ENCODE assay signal across 20 mouse cellular contexts in the genomic region with DNA sequence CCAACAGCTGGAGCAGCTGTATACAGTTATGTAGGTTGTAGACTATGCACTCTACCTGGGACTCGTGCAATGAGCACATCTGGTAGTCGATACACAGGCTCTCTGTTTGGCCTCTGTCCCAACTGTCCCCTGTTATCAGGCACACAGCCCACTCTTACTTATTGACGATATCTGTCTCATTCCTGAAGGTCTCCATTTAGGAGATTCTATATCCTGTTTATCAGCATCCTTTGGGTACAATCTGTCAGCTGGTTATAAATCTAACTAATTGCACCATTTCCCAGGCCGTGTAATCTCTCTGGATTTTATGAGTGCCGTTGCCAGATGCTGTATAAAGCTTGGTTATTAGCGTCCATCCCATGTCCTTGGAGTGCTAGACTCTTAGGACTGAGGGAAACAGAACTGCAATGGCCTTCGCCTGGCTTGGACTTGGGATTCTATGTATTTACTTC. TPM values are rescaled to one million over a fixed set of nuclear protein-coding genes. Genes with fewer than 3 reads are reported as not detected.
DNase-seq lines count a peak whose midpoint lies in the region; ATAC-seq and TF ChIP-seq lines count a peak whose summit lies in the region.
"Had no signal": no experiment of that assay in that cellular context is flagged by ENCODE, and none has a peak within 500 bp of the region (broad histone marks: within the 10 kb centered on the region; RNA-seq: fewer than 3 reads in every experiment).

No protein-coding gene starts in this region.

- ATAC-seq in kidney, postnatal 0 days (replicated peaks; ENCODE audit: low FRiP score, low read depth), result no peak
- no peak for ATAC-seq in kidney, embryonic 15.5 days (replicated peaks; ENCODE audit: low FRiP score)
- ATAC-seq in neural tube, embryonic 12.5 days (ENCODE audit: low FRiP score, low read depth), result 0 out of 2 replicates have a peak, but pooled peaks have one; percentile 17
- ATAC-seq in limb, embryonic 13.5 days (ENCODE audit: low FRiP score, low read depth), result peak; percentile 81
- no peak for ATAC-seq in neural tube, embryonic 15.5 days (ENCODE audit: low FRiP score)
- no peak for ATAC-seq in activated CD4-positive, CD25-positive, alpha-beta regulatory T cell, adult 4 months
- ATAC-seq: CD4-positive, CD25-positive, alpha-beta regulatory T cell, adult 4 months; forebrain, embryonic 15.5 days; midbrain, embryonic 13.5 days had no signal

- H3K4me1 ChIP-seq in kidney, postnatal 0 days (replicated peaks; ENCODE audit: insufficient read depth, low read length), result no peaks in the 10 kb centered on the region
- no peaks in the 10 kb centered on the region for H3K4me1 ChIP-seq in kidney, embryonic 15.5 days
- no peaks in the 10 kb centered on the region for H3K4me1 ChIP-seq in neural tube, embryonic 12.5 days
- peaks cover 16% of the 10 kb centered on the region; the same call in 1 of the 2 replicates for H3K4me1 ChIP-seq in limb, embryonic 13.5 days
- H3K4me1 ChIP-seq in neural tube, embryonic 15.5 days, result peaks cover 15% of the 10 kb centered on the region
- H3K4me1 ChIP-seq: forebrain, embryonic 15.5 days; midbrain, embryonic 13.5 days had no signal

- H3K4me2 ChIP-seq in kidney, postnatal 0 days (ENCODE audit: low read length), result no peak overlapping the region
- H3K4me2 ChIP-seq in kidney, embryonic 15.5 days, result no peak overlapping the region
- no peak overlapping the region for H3K4me2 ChIP-seq in neural tube, embryonic 12.5 days (replicated peaks)
- H3K4me2 ChIP-seq in limb, embryonic 13.5 days (replicated peaks), result no peak overlapping the region
- no peak overlapping the region for H3K4me2 ChIP-seq in neural tube, embryonic 15.5 days
- H3K4me2 ChIP-seq: forebrain, embryonic 15.5 days; hindbrain, embryonic 15.5 days; limb, embryonic 15.5 days; midbrain, embryonic 13.5 days had no signal

- peak; percentile 49 for DNase-seq in kidney, postnatal 0 days (ENCODE audit: low spot score)
- DNase-seq in neural tube, embryonic 10.5 days (ENCODE audit: extremely low spot score, low spot score), result no peak
- DNase-seq in layer of hippocampus, adult 9-11 months, result no peak
- DNase-seq: cerebellum, adult 8-10 months; heart, adult 2 months; heart, postnatal 10 days; thymus, postnatal 25 days had no signal

- WGBS in kidney, postnatal 0 days, result 41% methylated on average over 7 of the region's 7 CpGs
- WGBS in kidney, embryonic 15.5 days, result 44% methylated on average over 7 of the region's 7 CpGs
- WGBS in neural tube, embryonic 12.5 days, result 57% methylated on average over 7 of the region's 7 CpGs
- WGBS in limb, embryonic 13.5 days, result 20% methylated on average over 7 of the region's 7 CpGs
- WGBS in neural tube, embryonic 15.5 days, result 25% methylated on average over 7 of the region's 7 CpGs

- no peaks in the 10 kb centered on the region for H3K27me3 ChIP-seq in kidney, postnatal 0 days (ENCODE audit: insufficient read depth, low read length)
- no peaks in the 10 kb centered on the region for H3K27me3 ChIP-seq in kidney, embryonic 15.5 days
- H3K27me3 ChIP-seq in neural tube, embryonic 12.5 days (replicated peaks), result no peaks in the 10 kb centered on the region
- no peaks in the 10 kb centered on the region for H3K27me3 ChIP-seq in limb, embryonic 13.5 days
- no peaks in the 10 kb centered on the region for H3K27me3 ChIP-seq in neural tube, embryonic 15.5 days (replicated peaks)
- H3K27me3 ChIP-seq: forebrain, embryonic 15.5 days; hindbrain, embryonic 15.5 days; limb, embryonic 15.5 days; midbrain, embryonic 13.5 days had no signal

- H3K27ac ChIP-seq in kidney, postnatal 0 days, result no peak overlapping the region
- no peak overlapping the region for H3K27ac ChIP-seq in kidney, embryonic 15.5 days
- no peak overlapping the region for H3K27ac ChIP-seq in neural tube, embryonic 12.5 days
- no peak overlapping the region for H3K27ac ChIP-seq in limb, embryonic 13.5 days
- peak overlapping the region; percentile 14; the same call in 1 of the 2 replicates for H3K27ac ChIP-seq in neural tube, embryonic 15.5 days (replicated peaks)
- H3K27ac ChIP-seq: forebrain, embryonic 15.5 days; heart, adult 2 months; hindbrain, embryonic 15.5 days; left cerebral cortex, adult 2 months; limb, embryonic 15.5 days; macrophage; midbrain, embryonic 13.5 days had no signal

- no peaks in the 10 kb centered on the region for H3K36me3 ChIP-seq in kidney, postnatal 0 days (ENCODE audit: insufficient read depth, low read length)
- no peaks in the 10 kb centered on the region for H3K36me3 ChIP-seq in kidney, embryonic 15.5 days
- H3K36me3 ChIP-seq in neural tube, embryonic 12.5 days, result no peaks in the 10 kb centered on the region
- no peaks in the 10 kb centered on the region for H3K36me3 ChIP-seq in limb, embryonic 13.5 days
- H3K36me3 ChIP-seq in neural tube, embryonic 15.5 days, result no peaks in the 10 kb centered on the region
- H3K36me3 ChIP-seq: forebrain, embryonic 15.5 days; hindbrain, embryonic 15.5 days; limb, embryonic 15.5 days; midbrain, embryonic 13.5 days had no signal

- TF ChIP-seq CTCF in kidney, postnatal 0 days (IDR thresholded peaks at IDR 0.05; ENCODE audit: low read depth), result no peak

- H3K9me3 ChIP-seq in kidney, postnatal 0 days (replicated peaks; ENCODE audit: low read length), result no peaks in the 10 kb centered on the region
- H3K9me3 ChIP-seq in kidney, embryonic 15.5 days (replicated peaks), result no peaks in the 10 kb centered on the region
- H3K9me3 ChIP-seq in neural tube, embryonic 12.5 days, result no peaks in the 10 kb centered on the region
- H3K9me3 ChIP-seq in limb, embryonic 13.5 days, result no peaks in the 10 kb centered on the region
- H3K9me3 ChIP-seq in neural tube, embryonic 15.5 days (replicated peaks), result no peaks in the 10 kb centered on the region
- H3K9me3 ChIP-seq: forebrain, embryonic 15.5 days; hindbrain, embryonic 15.5 days; limb, embryonic 15.5 days; midbrain, embryonic 13.5 days had no signal

- H3K9ac ChIP-seq in kidney, postnatal 0 days (ENCODE audit: low read depth, low read length), result no peak overlapping the region
- no peak overlapping the region for H3K9ac ChIP-seq in kidney, embryonic 15.5 days
- H3K9ac ChIP-seq in neural tube, embryonic 12.5 days, result no peak overlapping the region
- H3K9ac ChIP-seq in limb, embryonic 13.5 days, result no peak overlapping the region
- H3K9ac ChIP-seq in neural tube, embryonic 15.5 days (replicated peaks), result no peak overlapping the region
- H3K9ac ChIP-seq: forebrain, embryonic 15.5 days; hindbrain, embryonic 15.5 days; limb, embryonic 15.5 days; midbrain, embryonic 13.5 days had no signal

- no peak overlapping the region for H3K4me3 ChIP-seq in kidney, postnatal 0 days (replicated peaks; ENCODE audit: low read depth, low read length)
- no peak overlapping the region for H3K4me3 ChIP-seq in kidney, embryonic 15.5 days (replicated peaks)
- no peak overlapping the region for H3K4me3 ChIP-seq in neural tube, embryonic 12.5 days
- H3K4me3 ChIP-seq in limb, embryonic 13.5 days, result no peak overlapping the region
- H3K4me3 ChIP-seq in neural tube, embryonic 15.5 days (replicated peaks), result no peak overlapping the region
- H3K4me3 ChIP-seq: forebrain, embryonic 15.5 days; heart, adult 2 months; hindbrain, embryonic 15.5 days; left cerebral cortex, adult 2 months; limb, embryonic 15.5 days; midbrain, embryonic 13.5 days; myocyte had no signal

RNA-seq across cellular contexts. Expression of a gene that starts 0.7 kb away (rescaled TPM):
- polyA plus RNA-seq in kidney, postnatal 0 days (2015; fragmentation: Nextera tagmentation; extraction: Ambion mirVana), result not detected in 2 replicates
- polyA plus RNA-seq in kidney, embryonic 15.5 days (2015; fragmentation: Nextera tagmentation; extraction: Ambion mirVana), result not detected in 2 replicates
- polyA plus RNA-seq in neural tube, embryonic 12.5 days (2016; fragmentation: Nextera tagmentation; extraction: Ambion mirVana), result not detected in 2 replicates
- polyA plus RNA-seq in limb, embryonic 13.5 days (2015; fragmentation: Nextera tagmentation; extraction: Ambion mirVana), result not detected in 2 replicates
- polyA plus RNA-seq in neural tube, embryonic 15.5 days (2015; fragmentation: Nextera tagmentation; extraction: Ambion mirVana), result not detected in 2 replicates
- polyA plus RNA-seq in activated CD4-positive, CD25-positive, alpha-beta regulatory T cell, adult 4 months (2017; shearing (Covaris generic)), result not detected
- polyA plus RNA-seq: CD4-positive, CD25-positive, alpha-beta regulatory T cell, adult 4 months; forebrain, embryonic 15.5 days; heart, adult 2 months; hindbrain, embryonic 15.5 days; limb, embryonic 15.5 days; macrophage; midbrain, embryonic 13.5 days; myocyte had no signal

Comparison
In these comparisons a context has a peak if more than half of its experiments do, and no peak if none do; other contexts are left out.
1. ATAC-seq: peak in neural tube, embryonic 12.5 days (single experiment) and limb, embryonic 13.5 days (single experiment); none in kidney, postnatal 0 days (single experiment), kidney, embryonic 15.5 days (single experiment), neural tube, embryonic 15.5 days (single experiment) and activated CD4-positive, CD25-positive, alpha-beta regulatory T cell, adult 4 months (single experiment).